Mouse (Mus musculus) heart, embryonic 11.5 days (tissue): ENCODE measurements around the gene Agbl4. TPM values are rescaled to one million over a fixed set of nuclear protein-coding genes. Genes with fewer than 3 reads are reported as not detected.

ENCODE experiments used
- ATAC-seq: fragments of 200-750 bp; cut with Nextera tagmentation; replicated peaks from 2 replicates; pipeline ENCODE4 v1.8.0; 2017; ENCODE audit warnings: moderate library complexity; ENCODE audit not compliant: insufficient number of reproducible peaks, low FRiP score, low TSS enrichment
- H3K27ac ChIP-seq: fragments of 300-500 bp; sonication (generic); 2 replicates; pipeline ENCODE4 v1.5.1; 2014; ENCODE audit warnings: mild to moderate bottlenecking, low read depth, low read length
- H3K27me3 ChIP-seq: fragments of 300-500 bp; sonication (generic); 2 replicates; pipeline ENCODE4 v1.6.1; 2014; ENCODE audit warnings: mild to moderate bottlenecking, low read length, mixed read lengths; ENCODE audit not compliant: control insufficient read depth, insufficient read depth
- H3K36me3 ChIP-seq: fragments of 300-500 bp; sonication (generic); 2 replicates; pipeline ENCODE4 v1.6.1; 2014; ENCODE audit warnings: mild to moderate bottlenecking, low read length, moderate library complexity, mixed read lengths; ENCODE audit not compliant: control insufficient read depth, insufficient read depth
- H3K4me1 ChIP-seq: fragments of 300-500 bp; sonication (generic); 2 replicates; pipeline ENCODE4 v1.6.1; 2014; ENCODE audit warnings: low read length; ENCODE audit not compliant: control insufficient read depth, insufficient read depth
- H3K4me2 ChIP-seq: fragments of 300-500 bp; sonication (generic); 2 replicates; pipeline ENCODE4 v1.6.1; 2014; ENCODE audit warnings: mild to moderate bottlenecking, moderate library complexity
- H3K4me3 ChIP-seq: fragments of 300-500 bp; sonication (generic); 2 replicates; pipeline ENCODE4 v1.5.1; 2014; ENCODE audit warnings: low read depth, low read length
- H3K9ac ChIP-seq: fragments of 300-500 bp; sonication (generic); 2 replicates; pipeline ENCODE4 v1.6.1; 2014; ENCODE audit warnings: mild to moderate bottlenecking, low read depth, low read length, moderate library complexity
- H3K9me3 ChIP-seq: fragments of 300-500 bp; sonication (generic); replicated peaks from 2 replicates; pipeline ENCODE4 v1.6.1; 2016; ENCODE audit warnings: low read length; ENCODE audit not compliant: control insufficient read depth
- WGBS: fragments of 180-500 bp; shearing (Covaris S2); extraction: QIAGEN DNeasy Blood & Tissue Kit; methylation state at CpG from one replicate; pipeline ENCODE4 v1.1.7; 2014; ENCODE audit not compliant: insufficient replicate concordance; 5-methylcytosine and 5-hydroxymethylcytosine counted together
- polyA plus RNA-seq: library from polyadenylated mRNA; unstranded; fragments of >200 nt; fragmentation: Nextera tagmentation; extraction: Ambion mirVana; gene quantifications from 2 replicates; pipeline ENCODE4 v1.2.1, GENCODE M21; 2014

The Agbl4 gene
- polyA plus RNA-seq, 1 experiment from 2014 or later = 0.90 TPM

DNA sequence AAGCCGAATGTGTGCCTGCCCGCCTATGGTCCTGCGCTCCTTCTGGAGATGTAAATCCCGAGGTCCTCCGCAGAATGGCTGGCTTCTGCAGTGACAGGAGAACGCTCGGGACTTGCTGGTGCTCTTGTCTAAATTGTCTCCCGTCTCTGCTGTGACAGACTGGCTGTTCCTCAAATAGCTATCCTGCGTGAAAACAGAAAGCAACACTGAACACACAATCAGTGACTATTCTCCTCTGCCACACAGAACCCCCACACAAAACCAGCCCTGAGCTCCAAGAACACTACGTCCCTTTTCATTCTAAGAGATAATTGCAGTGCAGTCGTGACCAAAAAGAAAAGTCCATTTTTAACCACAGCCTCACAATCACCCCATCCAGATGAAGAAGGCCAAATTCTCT is 929.6 kb downstream of the Agbl4 start:
- H3K27ac ChIP-seq = no peak overlapping the region
- H3K9ac ChIP-seq = no peak overlapping the region
- H3K36me3 ChIP-seq = no peaks in the 10 kb centered on the region
- peaks cover 6% of the 10 kb centered on the region; the same call in 1 of the 2 replicates for H3K4me1 ChIP-seq
- no peak overlapping the region for H3K4me2 ChIP-seq
- no peaks in the 10 kb centered on the region for H3K9me3 ChIP-seq
- WGBS = 61% methylated on average over 11 of the region's 11 CpGs
- H3K4me3 ChIP-seq = no peak overlapping the region
- no peaks in the 10 kb centered on the region for H3K27me3 ChIP-seq
- no peak for ATAC-seq

DNA sequence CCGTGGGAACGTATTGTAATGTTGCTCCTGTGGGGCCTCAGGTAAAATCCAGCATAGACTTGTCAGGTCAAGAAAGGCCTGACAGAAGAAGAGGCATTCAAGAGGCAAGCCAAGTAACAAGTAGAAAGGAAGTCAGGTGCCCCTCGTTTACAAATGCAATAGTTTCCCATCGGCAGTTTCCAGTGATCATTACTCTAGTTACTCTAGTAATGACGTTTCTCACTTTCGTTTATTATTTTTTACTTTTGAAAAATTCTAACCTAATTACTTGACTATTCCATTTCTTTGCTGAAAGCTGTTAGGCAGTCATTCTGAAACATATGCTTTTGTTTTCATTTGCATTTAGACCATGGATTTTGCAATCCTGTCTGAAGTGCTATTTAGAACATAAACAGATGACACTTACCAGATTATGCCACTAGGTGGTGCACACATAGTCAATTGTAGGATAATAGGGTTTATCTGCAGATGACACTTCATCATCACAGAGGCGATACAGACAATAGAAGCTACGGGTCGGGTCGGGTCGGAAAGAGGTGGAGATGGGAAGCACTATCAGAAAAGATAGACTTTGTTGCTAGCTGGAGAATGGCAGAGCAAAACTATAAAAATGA is 930.4 kb downstream of the Agbl4 start:
- WGBS = 53% methylated on average over 11 of the region's 11 CpGs
- ATAC-seq = no peak
- no peaks in the 10 kb centered on the region for H3K9me3 ChIP-seq
- H3K4me1 ChIP-seq = peaks cover 6% of the 10 kb centered on the region; the same call in 1 of the 2 replicates
- H3K27ac ChIP-seq = no peak overlapping the region
- H3K4me3 ChIP-seq = no peak overlapping the region
- no peak overlapping the region for H3K4me2 ChIP-seq
- no peaks in the 10 kb centered on the region for H3K36me3 ChIP-seq
- H3K9ac ChIP-seq = no peak overlapping the region
- H3K27me3 ChIP-seq = no peaks in the 10 kb centered on the region

GRCm38 (mm10) chr4:111329501-111329900 is 932.0 kb downstream of the Agbl4 start:
- Histone ChIP-seq H3K9ac (no peak overlapping the region), H3K27ac (no peak overlapping the region), H3K4me1 (peaks cover 6% of the 10 kb centered on the region; the same call in 1 of the 2 replicates), H3K4me2 (no peak overlapping the region), H3K27me3 (no peaks in the 10 kb centered on the region), H3K36me3 (no peaks in the 10 kb centered on the region), H3K4me3 (no peak overlapping the region), H3K9me3 (no peaks in the 10 kb centered on the region)
- WGBS = 83% methylated on average over 4 of the region's 4 CpGs
- ATAC-seq = no peak

- peaks cover 6% of the 10 kb centered on the region; the same call in 1 of the 2 replicates for H3K4me1 ChIP-seq
- H3K36me3 ChIP-seq = no peaks in the 10 kb centered on the region
- H3K4me3 ChIP-seq = no peak overlapping the region
- H3K27ac ChIP-seq = no peak overlapping the region
- no peak for ATAC-seq
- WGBS = 63% methylated on average over 4 of the region's 4 CpGs
- H3K4me2 ChIP-seq = no peak overlapping the region
- no peaks in the 10 kb centered on the region for H3K27me3 ChIP-seq
- H3K9me3 ChIP-seq = no peaks in the 10 kb centered on the region
- H3K9ac ChIP-seq = no peak overlapping the region
These were observed 935.4 kb downstream of the Agbl4 start for GRCm38 (mm10) chr4:111332864-111333263.

- Histone ChIP-seq H3K36me3 (no peaks in the 10 kb centered on the region), H3K9ac (no peak overlapping the region), H3K9me3 (no peaks in the 10 kb centered on the region), H3K4me2 (no peak overlapping the region), H3K4me3 (no peak overlapping the region), H3K27ac (no peak overlapping the region), H3K27me3 (no peaks in the 10 kb centered on the region), H3K4me1 (no peaks in the 10 kb centered on the region)
- ATAC-seq = no peak
- 70% methylated on average over 4 of the region's 4 CpGs for whole genome bisulfite sequencing
These were observed 952.5 kb downstream of the Agbl4 start for GRCm38 (mm10) chr4:111349965-111350364.

DNA sequence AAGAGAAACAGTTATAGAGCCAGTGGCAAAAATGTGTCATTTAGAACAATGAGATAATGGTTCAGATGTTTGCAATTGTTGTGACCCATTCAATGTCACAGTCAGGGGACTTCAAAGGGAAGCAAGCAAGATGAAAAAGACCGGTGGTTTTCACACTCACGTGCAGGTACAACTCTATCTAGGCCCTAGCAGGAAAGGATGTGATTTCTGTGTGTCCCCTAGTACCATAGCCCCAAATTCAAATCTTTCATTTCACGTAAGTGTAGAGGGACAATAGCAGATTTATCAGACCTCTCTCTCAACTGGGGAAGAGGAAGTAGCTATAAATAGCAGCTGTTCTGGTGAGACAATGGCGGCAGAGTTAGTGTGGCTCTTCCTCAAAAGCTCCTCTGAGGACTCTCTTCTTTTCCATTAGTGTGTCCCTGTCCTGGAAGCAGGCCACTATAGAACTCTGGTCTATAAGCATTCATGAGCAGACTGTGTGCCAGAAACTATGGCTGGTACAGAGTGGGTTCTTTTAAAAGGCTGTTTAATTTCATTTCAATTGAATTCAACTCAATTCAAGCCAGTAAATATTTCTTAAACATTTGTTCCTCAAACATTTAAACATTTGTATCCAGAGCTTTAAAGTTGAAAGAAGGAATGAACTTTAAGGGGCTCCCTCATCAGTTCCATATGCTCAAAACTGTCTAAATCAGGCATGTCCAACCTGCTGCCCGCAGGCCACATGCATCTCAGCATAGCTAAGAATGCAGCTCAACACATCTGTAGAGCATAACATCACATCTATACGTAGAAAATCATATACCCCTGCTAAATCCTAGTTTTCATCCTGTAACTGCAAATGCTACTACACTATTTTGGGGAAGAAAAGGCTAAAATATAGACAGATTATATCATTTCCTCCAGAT is 953.4 kb downstream of the Agbl4 start:
- no peaks in the 10 kb centered on the region for H3K4me1 ChIP-seq
- H3K9me3 ChIP-seq = no peaks in the 10 kb centered on the region
- no peak overlapping the region for H3K4me3 ChIP-seq
- ATAC-seq = no peak
- H3K9ac ChIP-seq = no peak overlapping the region
- no peaks in the 10 kb centered on the region for H3K36me3 ChIP-seq
- no peak overlapping the region for H3K4me2 ChIP-seq
- H3K27ac ChIP-seq = no peak overlapping the region
- H3K27me3 ChIP-seq = no peaks in the 10 kb centered on the region
- 52% methylated on average over 6 of the region's 6 CpGs for WGBS

DNA sequence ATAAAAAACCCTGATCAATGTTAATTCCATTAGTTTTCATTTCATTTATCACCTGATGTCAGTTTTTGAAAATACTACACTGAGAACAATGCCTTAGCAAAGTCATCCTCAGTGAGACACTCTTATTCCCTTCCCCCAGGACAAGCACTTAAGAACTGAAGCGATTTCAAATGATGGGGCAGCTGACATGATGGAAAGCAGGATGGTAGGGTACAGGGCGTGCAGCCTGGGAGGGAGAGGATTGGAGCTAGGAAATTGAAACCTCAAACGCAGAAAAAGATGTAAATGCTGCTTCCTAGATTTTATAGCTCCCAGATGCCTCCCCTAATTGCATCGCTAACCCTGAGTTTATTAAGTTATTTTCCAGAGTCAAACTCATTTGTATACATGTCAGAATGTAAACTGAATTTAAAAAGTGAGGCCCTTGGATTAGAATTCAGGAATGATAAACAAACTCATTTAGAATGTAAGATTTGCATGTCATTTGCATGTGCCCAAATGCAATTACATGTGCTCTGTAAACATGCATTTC is 959.2 kb downstream of the Agbl4 start:
- Histone ChIP-seq H3K27ac (no peak overlapping the region), H3K4me2 (no peak overlapping the region), H3K36me3 (no peaks in the 10 kb centered on the region), H3K27me3 (no peaks in the 10 kb centered on the region), H3K9me3 (no peaks in the 10 kb centered on the region), H3K4me1 (no peaks in the 10 kb centered on the region), H3K4me3 (no peak overlapping the region), H3K9ac (no peak overlapping the region)
- 73% methylated on average over 4 of the region's 4 CpGs for WGBS
- ATAC-seq = no peak

- no peak overlapping the region for H3K9ac ChIP-seq
- H3K4me1 ChIP-seq = no peaks in the 10 kb centered on the region
- no peak overlapping the region for H3K4me2 ChIP-seq
- 72% methylated on average over 3 of the region's 3 CpGs for WGBS
- H3K27me3 ChIP-seq = no peaks in the 10 kb centered on the region
- no peaks in the 10 kb centered on the region for H3K36me3 ChIP-seq
- H3K9me3 ChIP-seq = no peaks in the 10 kb centered on the region
- no peak overlapping the region for H3K27ac ChIP-seq
- no peak for ATAC-seq
- H3K4me3 ChIP-seq = no peak overlapping the region
These were observed 959.7 kb downstream of the Agbl4 start for GRCm38 (mm10) chr4:111357176-111357575.
